Mouse (Mus musculus): ENCODE results near the gene Ldlrap1.

DNA sequence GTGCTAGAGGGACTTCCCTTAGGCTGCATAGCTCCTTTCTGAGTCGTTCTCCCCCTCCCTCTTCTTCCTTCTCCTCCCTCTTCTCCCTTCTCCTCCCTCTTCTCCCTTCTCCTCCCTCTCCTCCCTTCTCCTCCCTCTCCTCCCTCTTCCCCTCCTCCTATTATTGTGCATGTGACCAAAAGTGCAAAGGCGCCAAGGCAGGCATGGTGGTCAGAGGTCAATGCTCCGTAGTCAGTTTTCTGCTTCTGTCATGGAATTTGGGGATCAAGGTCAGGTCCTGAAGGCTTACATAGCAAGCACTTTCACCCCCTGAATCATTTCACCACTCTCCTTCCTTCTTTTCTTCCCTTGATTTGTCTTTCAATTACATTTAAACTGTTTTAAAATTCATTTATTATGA, 31.0 kb upstream of the Ldlrap1 start:
- TF ChIP-seq POLR2A (IDR thresholded peaks at IDR 0.05; ENCODE audit: borderline replicate concordance, control insufficient read depth, low read depth, low read length) (no peak), CTCF (IDR thresholded peaks at IDR 0.05; ENCODE audit: control insufficient read depth, insufficient read depth, low read length) (no peak)
